Mouse (Mus musculus) adrenal gland, postnatal 25 days (tissue): ENCODE data around the gene Olfr97. TPM values are rescaled to one million over a fixed set of nuclear protein-coding genes. Genes with fewer than 3 reads are reported as not detected.

Experiments
- DNase-seq: peaks from one replicate; pipeline ENCODE4 v3.0.0; 2021; ENCODE audit warnings: mixed read lengths
- total RNA-seq: library from RNA; stranded (reverse); gene quantifications from 2 replicates; pipeline ENCODE4 v1.2.3, GENCODE M21; 2021

Olfr97 gene
- total RNA-seq, 1 experiment from 2014 or later = not detected

- DNase-seq = no peak
Observed at GRCm38 (mm10) chr17:37194782-37195181, 42.3 kb downstream of the Olfr97 start.

DNA sequence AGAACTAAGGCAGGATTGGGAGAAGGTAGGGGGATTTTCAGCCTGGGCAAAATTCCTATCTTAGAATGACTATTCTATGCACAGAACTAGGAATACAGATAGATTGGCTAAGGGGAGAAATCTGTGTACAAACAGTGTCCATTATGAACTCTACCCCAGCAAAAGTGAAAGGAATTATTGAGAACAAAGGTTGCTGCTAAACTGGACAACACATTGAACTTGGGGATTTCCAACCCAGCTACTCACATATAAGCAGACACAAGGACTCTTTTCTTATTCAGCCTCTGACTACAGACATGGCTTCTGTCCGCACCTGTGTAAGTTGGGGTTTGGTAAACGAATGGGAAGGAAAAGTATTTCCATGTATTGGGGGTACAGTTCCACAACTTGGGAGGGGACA is 43.5 kb downstream of the Olfr97 start, which contains the start of gene Ubd:
Gene Ubd, plus strand, starts transcription at position 237 of the 400 bp plus-strand sequence.
- DNase-seq = no peak

GRCm38 (mm10) chr17:37193032-37193431 is 44.1 kb downstream of the Olfr97 start:
- no peak for DNase-seq

DNA sequence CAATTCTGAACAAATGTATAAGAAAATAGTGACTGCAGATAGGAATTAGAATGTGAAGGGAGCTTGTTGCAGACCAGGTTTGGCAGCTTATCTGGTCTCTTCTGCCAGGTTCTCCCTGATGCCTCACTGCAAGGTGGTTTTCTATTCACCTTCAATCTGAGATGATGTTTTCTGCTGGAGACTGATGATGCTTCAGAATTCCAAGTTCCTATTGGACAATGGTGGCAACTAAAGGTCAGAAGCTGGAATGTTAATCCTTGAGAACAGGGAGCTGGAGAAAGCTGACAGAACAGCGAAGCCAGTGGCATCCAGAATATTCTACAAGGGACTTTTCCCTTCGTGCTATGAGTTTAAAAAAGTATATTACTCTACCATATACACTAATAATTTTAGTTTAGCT is 46.4 kb downstream of the Olfr97 start:
- DNase-seq = no peak

- DNase-seq = no peak
Observed at GRCm38 (mm10) chr17:37185474-37185873, 51.7 kb downstream of the Olfr97 start.

Other genes starting within 250 kb of the Olfr97 start
- gene H2-M5, start 247.8 kb downstream of the Olfr97 start, total RNA-seq = not detected in 2 replicates
- gene Zfp57, start 236.2 kb downstream of the Olfr97 start, total RNA-seq = 2.5 and 3.8 TPM in 2 replicates
- gene Mog, start 213.9 kb downstream of the Olfr97 start, total RNA-seq = not detected in 2 replicates
- 39.6 and 46.0 TPM in 2 replicates for gene Gabbr1, start 191.4 kb downstream of the Olfr97 start, total RNA-seq
- gene Olfr90, start 148.8 kb downstream of the Olfr97 start, total RNA-seq = not detected in 2 replicates
- not detected in 2 replicates for gene Olfr91, start 139.1 kb downstream of the Olfr97 start, total RNA-seq
- gene Olfr92, start 117.2 kb downstream of the Olfr97 start, total RNA-seq = not detected in 2 replicates
- not detected in 2 replicates for gene Olfr93, start 75.8 kb downstream of the Olfr97 start, total RNA-seq
- gene Ubd, start 43.4 kb downstream of the Olfr97 start, total RNA-seq = not detected in 2 replicates
- not detected in 2 replicates for gene Olfr94, start 36.3 kb downstream of the Olfr97 start, total RNA-seq
- not detected in 2 replicates for gene Olfr95, start 24.2 kb downstream of the Olfr97 start, total RNA-seq
- not detected in 2 replicates for gene Olfr96, start 17.2 kb downstream of the Olfr97 start, total RNA-seq
- not detected in 2 replicates for gene Olfr98, start 26.4 kb upstream of the Olfr97 start, total RNA-seq
- gene H2-M3, start 32.9 kb upstream of the Olfr97 start, total RNA-seq = 2.6 and 5.4 TPM in 2 replicates
- gene Olfr99, start 46.1 kb upstream of the Olfr97 start, total RNA-seq = not detected in 2 replicates
- gene Olfr101, start 67.0 kb upstream of the Olfr97 start, total RNA-seq = not detected in 2 replicates
- not detected in 2 replicates for gene Olfr102, start 79.7 kb upstream of the Olfr97 start, total RNA-seq
- gene Olfr103, start 102.4 kb upstream of the Olfr97 start, total RNA-seq = not detected in 2 replicates
- not detected in 2 replicates for gene Olfr104-ps, start 122.3 kb upstream of the Olfr97 start, total RNA-seq
- not detected in 2 replicates for gene Olfr105-ps, start 141.7 kb upstream of the Olfr97 start, total RNA-seq
- not detected in 2 replicates for gene Olfr106-ps, start 153.1 kb upstream of the Olfr97 start, total RNA-seq
- not detected in 2 replicates for gene Olfr107, start 161.9 kb upstream of the Olfr97 start, total RNA-seq
- not detected in 2 replicates for gene Olfr108, start 208.2 kb upstream of the Olfr97 start, total RNA-seq
- not detected in 2 replicates for gene Olfr109, start 221.6 kb upstream of the Olfr97 start, total RNA-seq
- gene H2-M2, start 246.2 kb upstream of the Olfr97 start, total RNA-seq = not detected in 2 replicates